Mouse (Mus musculus) forebrain, embryonic 14.5 days (tissue): Measurements from ENCODE around the gene Clpsl2. TPM values are rescaled to one million over a fixed set of nuclear protein-coding genes. Genes with fewer than 3 reads are reported as not detected.

Experiments
- ATAC-seq: fragments of 200-750 bp; cut with Nextera tagmentation; 2 replicates; pipeline ENCODE4 v1.8.0; 2017; ENCODE audit warnings: mild to moderate bottlenecking, moderate library complexity
- DNase-seq: peaks from one replicate; pipeline ENCODE4 v3.0.0-alpha.2; 2015; ENCODE audit warnings: low spot score
- H3K27ac ChIP-seq: fragments of 300-500 bp; sonication (generic); 2 replicates; pipeline ENCODE4 v1.5.1; 2014; ENCODE audit warnings: low read depth, mild to moderate bottlenecking, control low read depth, low read length, moderate library complexity
- H3K27me3 ChIP-seq: fragments of 300-500 bp; sonication (generic); replicated peaks from 2 replicates; pipeline ENCODE4 v1.6.1; 2014; ENCODE audit warnings: low read length, control low read depth, mixed read lengths; ENCODE audit not compliant: control insufficient read depth, insufficient read depth
- H3K36me3 ChIP-seq: fragments of 300-500 bp; sonication (generic); 2 replicates; pipeline ENCODE4 v1.6.1; 2014; ENCODE audit warnings: low read length, control low read depth; ENCODE audit not compliant: control insufficient read depth, insufficient read depth
- H3K4me1 ChIP-seq: fragments of 300-500 bp; sonication (generic); 2 replicates; pipeline ENCODE4 v1.6.1; 2014; ENCODE audit warnings: antibody characterized with exemption, low read length, control low read depth; ENCODE audit not compliant: control insufficient read depth, insufficient read depth
- H3K4me2 ChIP-seq: fragments of 300-500 bp; sonication (generic); 2 replicates; pipeline ENCODE4 v1.6.1; 2014; ENCODE audit warnings: mild to moderate bottlenecking, control low read depth, low read length
- H3K4me3 ChIP-seq: fragments of 300-500 bp; sonication (generic); 2 replicates; pipeline ENCODE4 v1.5.1; 2014; ENCODE audit warnings: low read depth, low read length, control low read depth
- H3K9ac ChIP-seq: fragments of 300-500 bp; sonication (generic); 2 replicates; pipeline ENCODE4 v1.6.1; 2014; ENCODE audit warnings: mild to moderate bottlenecking, low read length, control low read depth, moderate library complexity
- H3K9me3 ChIP-seq: fragments of 300-500 bp; sonication (generic); replicated peaks from 2 replicates; pipeline ENCODE4 v1.6.1; 2016; ENCODE audit warnings: low read length, control low read depth, mixed read lengths; ENCODE audit not compliant: control insufficient read depth
- WGBS: fragments of 180-500 bp; shearing (Covaris S2); extraction: QIAGEN DNeasy Blood & Tissue Kit; methylation state at CpG from one replicate; pipeline ENCODE4 v1.1.7; 2014; 5-methylcytosine and 5-hydroxymethylcytosine counted together
- polyA plus RNA-seq: library from polyadenylated mRNA; unstranded; fragments of >200 nt; fragmentation: Nextera tagmentation; extraction: Ambion mirVana; gene quantifications from 2 replicates; pipeline ENCODE4 v1.2.1, GENCODE M21; 2014

The Clpsl2 gene
- polyA plus RNA-seq, 1 experiment from 2014 or later: not detected

DNA sequence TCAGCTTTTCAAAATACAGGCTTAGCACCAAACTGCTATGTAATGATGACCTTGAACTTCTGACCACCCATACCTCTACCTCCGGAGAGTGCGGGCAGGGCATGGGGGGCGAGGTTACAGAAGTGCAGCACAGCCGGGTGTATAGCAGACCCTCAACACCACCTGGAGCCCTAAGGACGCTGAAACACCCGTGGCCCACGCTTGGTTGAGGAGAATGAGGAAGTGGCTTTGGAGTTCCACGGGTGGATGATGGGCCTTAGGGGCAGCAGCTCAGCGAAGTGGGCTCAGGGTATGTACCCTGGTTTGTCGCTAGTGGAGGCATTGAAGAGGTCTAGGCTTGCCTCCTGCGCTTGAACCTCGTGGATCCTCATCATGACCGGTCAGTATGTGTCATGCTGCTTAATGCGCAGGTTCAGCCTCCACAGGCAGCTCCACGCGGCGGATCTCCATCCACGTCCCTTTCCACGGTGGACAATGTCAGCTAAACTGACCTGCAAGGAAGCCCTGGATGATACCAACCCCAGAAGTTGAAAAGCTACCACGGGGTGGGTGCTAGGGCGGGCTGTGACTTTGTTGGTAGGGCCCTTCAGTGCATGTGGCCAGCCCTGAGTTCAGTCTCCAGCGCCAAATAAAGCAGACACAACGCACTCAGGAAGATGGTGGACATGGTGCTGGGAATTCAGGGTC lies 25.1 kb upstream of the Clpsl2 start:
- H3K36me3 ChIP-seq: no peaks in the 10 kb centered on the region
- H3K9ac ChIP-seq: no peak overlapping the region
- peaks cover 3% of the 10 kb centered on the region; the same call in 1 of the 2 replicates for H3K4me1 ChIP-seq
- no peak overlapping the region for H3K27ac ChIP-seq
- H3K9me3 ChIP-seq: no peaks in the 10 kb centered on the region
- H3K27me3 ChIP-seq: 0 out of 2 replicates have a peak, but pooled peaks cover 5% of the 10 kb centered on the region
- no peak overlapping the region for H3K4me3 ChIP-seq
- DNase-seq (no peak), ATAC-seq (no peak)
- peak overlapping the region; percentile 92 for H3K4me2 ChIP-seq
- WGBS: 89% methylated on average over 23 of the region's 23 CpGs

DNA sequence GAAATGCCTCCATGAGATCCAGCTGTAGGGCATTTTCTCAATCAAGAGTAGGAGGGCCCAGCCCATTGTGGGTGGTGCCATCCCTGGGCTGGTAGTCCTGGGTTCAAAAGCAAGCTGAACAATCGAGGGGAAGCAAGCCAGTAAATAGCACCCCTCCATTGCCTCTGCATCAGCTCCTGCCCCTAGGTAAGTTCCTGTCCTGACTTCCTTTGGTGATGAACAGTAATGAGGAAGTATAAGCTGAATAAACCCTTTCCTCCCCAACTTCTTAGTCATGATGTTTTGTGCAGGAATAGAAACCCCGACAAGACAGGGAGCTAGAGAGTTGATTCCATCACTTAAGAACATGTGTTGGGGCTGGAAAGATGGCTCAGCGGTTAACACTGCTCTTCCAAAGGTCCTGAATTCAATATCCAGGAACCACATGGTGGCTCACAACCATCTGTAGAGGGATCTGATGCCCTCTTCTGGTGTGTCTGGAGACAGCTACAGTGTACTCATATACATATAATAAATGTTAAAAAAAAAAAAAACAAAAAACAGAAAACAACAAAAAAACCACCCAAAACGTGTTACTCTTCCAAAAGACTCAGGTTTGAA lies 24.3 kb upstream of the Clpsl2 start:
- no peaks in the 10 kb centered on the region for H3K9me3 ChIP-seq
- DNase-seq (no peak), ATAC-seq (no peak)
- H3K27me3 ChIP-seq: 0 out of 2 replicates have a peak, but pooled peaks cover 5% of the 10 kb centered on the region
- H3K4me3 ChIP-seq: no peak overlapping the region
- 73% methylated on average over 4 of the region's 4 CpGs for WGBS
- no peak overlapping the region for H3K9ac ChIP-seq
- H3K36me3 ChIP-seq: no peaks in the 10 kb centered on the region
- peaks cover 3% of the 10 kb centered on the region; the same call in 1 of the 2 replicates for H3K4me1 ChIP-seq
- no peak overlapping the region for H3K4me2 ChIP-seq
- H3K27ac ChIP-seq: no peak overlapping the region

DNA sequence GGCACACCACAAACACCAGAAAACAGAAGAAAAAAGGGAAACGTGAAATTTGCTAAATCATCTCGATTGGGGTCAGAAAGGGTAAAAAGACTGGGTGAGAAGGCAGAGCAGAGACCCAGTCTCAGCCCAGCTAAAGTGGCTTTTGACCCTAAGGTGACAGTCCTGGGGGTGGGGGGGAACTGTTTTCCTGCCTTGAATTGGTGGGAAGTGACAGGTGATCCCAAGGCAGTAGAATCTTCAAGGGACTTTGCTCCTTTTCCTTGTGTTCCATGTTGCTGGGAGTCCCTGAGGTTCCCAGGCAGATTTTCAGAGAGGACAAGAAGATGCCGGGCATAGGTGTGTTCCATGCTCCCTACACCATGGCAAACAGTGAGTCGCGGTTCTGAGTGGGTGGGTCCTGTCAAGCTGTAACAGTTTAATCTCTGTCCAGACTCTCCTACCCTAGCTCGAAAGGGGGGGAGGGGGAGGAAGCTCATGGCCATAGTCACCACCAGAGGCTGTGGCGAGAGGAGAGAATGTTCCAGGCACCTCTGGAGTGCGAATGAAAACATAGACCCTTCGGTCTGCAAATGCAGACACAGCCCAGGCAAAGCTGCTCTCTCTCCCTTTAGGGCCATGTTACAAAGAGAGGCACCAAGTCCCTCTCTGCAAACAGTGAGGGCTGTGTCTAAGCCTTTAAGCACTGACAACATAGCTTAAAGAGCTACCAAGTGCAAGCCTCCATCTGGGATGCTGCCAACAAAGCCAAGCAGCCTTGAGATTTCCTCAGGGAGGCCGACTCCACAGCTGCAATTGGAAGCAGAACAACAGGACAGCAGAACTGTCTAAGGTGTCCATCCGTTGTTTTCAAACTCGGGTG lies 21.8 kb upstream of the Clpsl2 start:
- Histone ChIP-seq H3K9ac (no peak overlapping the region), H3K4me2 (no peak overlapping the region), H3K4me1 (peaks cover 3% of the 10 kb centered on the region; the same call in 1 of the 2 replicates), H3K27ac (no peak overlapping the region), H3K4me3 (no peak overlapping the region), H3K27me3 (0 out of 2 replicates have a peak, but pooled peaks cover 4% of the 10 kb centered on the region), H3K9me3 (no peaks in the 10 kb centered on the region), H3K36me3 (no peaks in the 10 kb centered on the region)
- ATAC-seq (no peak), DNase-seq (no peak)
- 50% methylated on average over 12 of the region's 12 CpGs for WGBS

DNA sequence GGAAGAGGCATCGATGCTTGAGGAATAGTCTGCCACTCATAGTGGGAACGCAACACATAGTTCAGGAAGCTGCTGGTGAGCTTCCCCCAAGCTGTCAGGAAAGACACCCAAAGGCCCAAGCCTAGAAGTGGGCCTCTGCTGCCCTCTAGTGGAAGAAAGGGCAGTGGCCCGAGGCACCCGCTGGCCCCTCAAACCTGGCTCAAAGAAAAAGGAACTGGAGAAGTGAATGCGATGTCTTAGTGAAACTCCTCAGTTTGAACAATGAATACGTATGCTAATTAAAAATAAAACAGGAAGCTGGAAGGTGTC lies 21.2 kb upstream of the Clpsl2 start:
- ATAC-seq (peak; percentile 56; the same call in 1 of the 2 replicates), DNase-seq (peak; percentile 92)
- no peaks in the 10 kb centered on the region for H3K36me3 ChIP-seq
- WGBS: 4% methylated on average over 6 of the region's 6 CpGs
- no peak overlapping the region for H3K4me3 ChIP-seq
- no peaks in the 10 kb centered on the region for H3K9me3 ChIP-seq
- H3K27ac ChIP-seq: no peak overlapping the region
- H3K27me3 ChIP-seq: 0 out of 2 replicates have a peak, but pooled peaks cover 4% of the 10 kb centered on the region
- H3K9ac ChIP-seq: no peak overlapping the region
- no peak overlapping the region for H3K4me2 ChIP-seq
- peaks cover 3% of the 10 kb centered on the region; the same call in 1 of the 2 replicates for H3K4me1 ChIP-seq

DNA sequence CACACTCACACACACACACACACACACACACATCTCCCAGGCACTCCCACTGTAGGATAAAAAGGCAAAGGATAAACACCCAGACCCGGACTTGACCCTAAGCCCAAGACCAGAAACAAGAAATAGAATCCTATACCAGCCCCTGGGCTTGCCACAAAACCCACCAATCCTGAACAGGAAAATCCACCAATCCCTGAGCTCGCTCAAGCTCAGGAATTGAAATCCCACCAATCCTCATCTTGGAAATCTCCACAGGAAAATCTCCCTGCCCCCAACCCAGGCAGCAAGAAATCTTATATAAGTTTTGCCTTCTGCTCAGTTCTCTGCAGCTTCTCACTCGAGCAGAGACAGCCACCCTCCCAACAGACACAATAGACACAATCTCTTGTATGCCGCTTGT lies 20.1 kb upstream of the Clpsl2 start:
- ATAC-seq (no peak), DNase-seq (no peak)
- WGBS: 69% methylated on average over 4 of the region's 4 CpGs
- H3K4me1 ChIP-seq: no peaks in the 10 kb centered on the region
- no peak overlapping the region for H3K4me2 ChIP-seq
- H3K27me3 ChIP-seq: 0 out of 2 replicates have a peak, but pooled peaks cover 4% of the 10 kb centered on the region
- H3K4me3 ChIP-seq: no peak overlapping the region
- H3K27ac ChIP-seq: no peak overlapping the region
- H3K36me3 ChIP-seq: no peaks in the 10 kb centered on the region
- H3K9me3 ChIP-seq: no peaks in the 10 kb centered on the region
- H3K9ac ChIP-seq: no peak overlapping the region

DNA sequence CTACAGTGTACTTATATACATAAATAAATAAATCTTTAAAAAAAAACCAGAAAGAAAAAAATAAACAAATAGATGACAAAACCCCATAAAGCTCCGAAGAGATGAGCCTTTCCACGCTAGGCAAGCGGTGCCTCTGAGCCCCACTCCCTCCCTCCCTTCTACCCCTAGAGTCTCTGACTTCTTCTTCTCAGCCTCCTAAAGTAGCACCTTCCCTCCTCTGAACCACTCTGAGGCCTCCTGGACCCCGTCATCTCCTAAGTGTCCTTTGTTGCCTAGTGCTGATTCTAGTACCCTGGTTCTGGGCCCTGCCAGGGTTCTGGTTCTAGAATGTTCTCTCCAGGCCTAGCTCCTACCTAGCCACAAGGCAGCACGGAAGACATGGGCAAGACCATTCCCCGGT lies 18.7 kb upstream of the Clpsl2 start, which contains the start of gene Armc12:
TSS of gene Armc12 (plus strand) at position 301 of the 400 bp plus-strand sequence.
- no peaks in the 10 kb centered on the region for H3K4me1 ChIP-seq
- H3K27ac ChIP-seq: no peak within 1 kb of the TSS
- no peaks in the 10 kb centered on the region for H3K9me3 ChIP-seq
- 0 out of 2 replicates have a peak, but pooled peaks cover 4% of the 10 kb centered on the region for H3K27me3 ChIP-seq
- H3K9ac ChIP-seq: no peak within 1 kb of the TSS
- ATAC-seq (no peak), DNase-seq (no peak)
- no peak within 1 kb of the TSS for H3K4me2 ChIP-seq
- WGBS: 86% methylated on average over 6 of the region's 6 CpGs
- no peak within 1 kb of the TSS for H3K4me3 ChIP-seq
- H3K36me3 ChIP-seq: no peaks in the 10 kb centered on the region

DNA sequence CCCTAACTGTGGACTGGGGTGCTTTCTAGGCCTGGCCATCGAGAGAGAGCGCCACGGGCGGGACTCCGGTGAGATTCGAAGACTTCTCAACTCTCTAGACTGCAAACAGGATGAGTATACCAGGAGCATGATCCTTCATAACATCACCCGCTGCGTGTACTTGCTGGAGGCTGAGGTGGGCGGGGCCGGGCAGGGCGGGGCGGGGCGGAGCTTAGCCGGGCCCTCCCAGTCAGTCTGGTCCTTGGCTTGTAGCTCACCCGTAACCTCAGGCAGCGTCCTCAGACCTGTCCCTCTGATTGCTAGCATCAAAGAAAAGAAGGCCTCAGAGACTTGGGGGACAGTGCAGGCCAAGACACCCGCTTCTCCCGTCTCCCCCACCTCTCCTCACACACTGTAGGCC lies 17.3 kb upstream of the Clpsl2 start:
- H3K9me3 ChIP-seq: no peaks in the 10 kb centered on the region
- H3K36me3 ChIP-seq: no peaks in the 10 kb centered on the region
- H3K4me1 ChIP-seq: no peaks in the 10 kb centered on the region
- no peak overlapping the region for H3K4me3 ChIP-seq
- no peak overlapping the region for H3K27ac ChIP-seq
- no peak overlapping the region for H3K4me2 ChIP-seq
- DNase-seq (no peak), ATAC-seq (no peak)
- H3K27me3 ChIP-seq: 0 out of 2 replicates have a peak, but pooled peaks cover 4% of the 10 kb centered on the region
- no peak overlapping the region for H3K9ac ChIP-seq
- 11% methylated on average over 18 of the region's 18 CpGs for WGBS

DNA sequence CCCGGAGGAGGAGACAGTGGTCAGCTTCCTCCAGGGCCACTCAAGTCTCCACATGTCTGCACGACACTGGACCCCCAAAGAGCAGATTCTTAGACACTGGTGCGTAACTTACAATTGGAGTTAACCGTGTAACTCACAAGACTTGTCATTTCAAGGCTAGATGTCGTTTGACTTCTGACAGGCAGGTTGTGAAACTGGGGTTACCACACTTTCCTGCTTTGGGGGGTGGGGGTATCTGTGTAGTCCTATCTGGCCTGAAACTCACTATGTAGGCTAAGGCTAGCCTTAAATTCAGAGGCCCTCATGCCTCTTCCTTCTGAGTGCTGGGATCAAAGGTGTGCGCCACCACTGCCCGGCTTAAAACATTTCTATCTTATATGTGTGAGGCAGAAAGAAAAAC lies 16.7 kb upstream of the Clpsl2 start:
- H3K36me3 ChIP-seq: no peaks in the 10 kb centered on the region
- no peak overlapping the region for H3K4me2 ChIP-seq
- H3K4me3 ChIP-seq: no peak overlapping the region
- no peaks in the 10 kb centered on the region for H3K9me3 ChIP-seq
- 91% methylated on average over 7 of the region's 7 CpGs for WGBS
- 0 out of 2 replicates have a peak, but pooled peaks cover 4% of the 10 kb centered on the region for H3K27me3 ChIP-seq
- no peak overlapping the region for H3K9ac ChIP-seq
- no peak overlapping the region for H3K27ac ChIP-seq
- H3K4me1 ChIP-seq: no peaks in the 10 kb centered on the region
- DNase-seq (no peak), ATAC-seq (no peak)
